Mouse (Mus musculus): Measurements from ENCODE around the gene Fam189a1. TPM values are rescaled to one million over a fixed set of nuclear protein-coding genes. Genes with fewer than 3 reads are reported as not detected.

Fam189a1 gene
- total RNA-seq, 2 experiments from 2014 or later: 55.9 to 66.3 TPM

DNA sequence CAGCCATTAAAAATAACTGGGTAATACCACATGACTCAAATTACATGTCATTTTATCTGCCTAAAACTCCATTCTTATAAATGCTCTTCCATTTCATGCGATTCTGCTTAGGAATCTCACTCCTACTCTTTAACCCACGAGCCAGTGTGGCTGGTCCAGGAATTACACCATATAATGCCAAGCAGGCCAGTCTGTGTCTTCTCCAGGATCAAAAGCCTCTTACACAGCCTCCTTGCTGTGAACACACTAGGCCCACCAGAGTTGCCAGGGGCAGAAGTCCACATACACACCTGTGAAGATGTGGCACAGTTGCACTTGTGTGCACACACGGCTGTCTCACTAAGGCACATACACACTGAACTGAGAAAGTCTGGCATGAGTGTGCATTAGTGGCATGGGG lies 50.8 kb downstream of the Fam189a1 start:
- intact Hi-C loops (cut with DNase I): no loop called here
- no peak for DNase-seq (ENCODE audit: low spot score in 2 of 2)

GRCm38 (mm10) chr7:65105097-65105467 lies 51.3 kb downstream of the Fam189a1 start:
- intact Hi-C loops (cut with DNase I): no loop called here
- peak; percentile 50 to 53 for DNase-seq (ENCODE audit: low spot score in 2 of 2)

GRCm38 (mm10) chr7:65104207-65105096 lies 51.9 kb downstream of the Fam189a1 start:
- intact Hi-C loops (cut with DNase I): no loop called here
- DNase-seq (ENCODE audit: low spot score in 2 of 2): no peak

DNA sequence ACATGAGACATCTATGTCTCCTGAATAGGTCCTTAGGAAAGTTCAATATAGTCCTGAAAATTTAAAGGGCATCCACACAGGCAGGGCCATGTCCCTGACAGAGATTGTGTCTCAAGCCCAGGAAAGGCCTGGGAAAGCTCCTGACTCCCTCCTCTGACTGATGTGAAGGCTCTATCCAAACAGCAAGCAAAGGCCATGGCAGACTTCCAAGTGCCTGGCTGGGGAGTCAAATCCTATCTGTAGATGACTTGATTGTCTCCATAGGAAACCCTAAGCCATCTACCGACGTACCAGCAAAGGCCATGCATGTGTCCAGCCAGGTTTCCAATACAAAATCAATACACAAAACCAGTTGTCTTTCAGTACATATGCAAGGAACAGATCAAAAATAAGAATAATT lies 54.7 kb downstream of the Fam189a1 start:
- intact Hi-C loops (cut with DNase I): no loop called here

GRCm38 (mm10) chr7:65097708-65098107 lies 58.7 kb downstream of the Fam189a1 start:
- DNase-seq (ENCODE audit: low spot score in 2 of 2): peak; percentile 62 to 68
- intact Hi-C loops (cut with DNase I): loop anchor here (5.0 kb wide), 1 partner anchor 55 kb away; no protein-coding TSS in a partner anchor

More for the DNA sequence above, 54.7 kb downstream of the Fam189a1 start:
- DNase-seq (ENCODE audit: low spot score in 2 of 2): no peak

GRCm38 (mm10) chr7:65095631-65096107 lies 60.7 kb downstream of the Fam189a1 start:
- intact Hi-C loops (cut with DNase I): loop anchor here (5.0 kb wide), 1 partner anchor 57 kb away; no protein-coding TSS in a partner anchor
- peak in 1 of 2 experiments; percentile 45 for DNase-seq (ENCODE audit: low spot score in 2 of 2)

DNA sequence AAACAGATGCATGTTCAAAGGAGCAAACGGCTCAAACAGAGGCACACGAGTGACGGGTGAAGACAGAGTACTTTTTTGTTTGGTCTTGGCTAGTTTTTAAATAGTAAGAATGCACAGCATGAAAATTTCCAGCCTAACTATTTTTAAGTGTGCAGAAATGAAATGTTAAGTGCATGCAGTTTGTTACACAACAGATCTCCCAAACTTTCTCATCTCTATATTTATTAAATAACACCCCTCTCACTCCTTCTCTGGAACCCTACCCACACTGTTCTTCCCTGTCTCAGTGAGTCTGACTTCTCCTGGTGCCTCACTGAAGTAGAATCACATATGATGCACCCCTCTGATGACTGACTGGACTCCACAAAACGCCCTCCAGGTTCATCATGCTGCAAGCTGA lies 63.1 kb downstream of the Fam189a1 start:
- DNase-seq (ENCODE audit: low spot score in 2 of 2): no peak
- intact Hi-C loops (cut with DNase I): no loop called here

GRCm38 (mm10) chr7:65091486-65091885 lies 64.9 kb downstream of the Fam189a1 start:
- intact Hi-C loops (cut with DNase I): no loop called here
- no peak for DNase-seq (ENCODE audit: low spot score in 2 of 2)

DNA sequence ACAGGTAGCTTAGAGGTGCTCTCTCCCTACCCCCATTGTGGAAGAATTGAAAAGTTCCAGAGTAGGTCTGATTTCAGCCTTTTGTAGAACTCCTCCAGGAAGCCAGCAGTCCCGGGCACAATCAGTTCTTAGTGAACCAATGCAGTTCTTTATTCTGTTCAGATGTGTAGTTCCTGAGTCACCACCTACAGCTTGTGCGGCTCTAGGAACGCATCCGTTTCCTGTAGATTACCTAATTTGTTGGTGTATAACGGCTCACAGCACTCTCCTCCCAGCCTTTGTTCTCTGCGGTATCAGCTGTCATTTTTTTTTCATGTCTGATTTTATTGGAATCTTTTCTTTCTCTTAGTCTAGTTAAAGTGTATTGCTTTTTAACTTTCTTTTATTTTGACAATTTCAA lies 70.4 kb downstream of the Fam189a1 start:
- no peak for DNase-seq (ENCODE audit: low spot score in 2 of 2)
- intact Hi-C loops (cut with DNase I): no loop called here

- intact Hi-C loops (cut with DNase I): no loop called here
- no peak for DNase-seq (ENCODE audit: low spot score in 2 of 2)
Observed at GRCm38 (mm10) chr7:65082778-65083091, 73.6 kb downstream of the Fam189a1 start.

- no peak for DNase-seq (ENCODE audit: low spot score in 2 of 2)
- intact Hi-C loops (cut with DNase I): no loop called here
Observed at GRCm38 (mm10) chr7:65081979-65082777, 74.2 kb downstream of the Fam189a1 start.

- DNase-seq (ENCODE audit: low spot score in 2 of 2): no peak
- intact Hi-C loops (cut with DNase I): no loop called here
Observed at GRCm38 (mm10) chr7:65076134-65076533, 80.2 kb downstream of the Fam189a1 start.

DNA sequence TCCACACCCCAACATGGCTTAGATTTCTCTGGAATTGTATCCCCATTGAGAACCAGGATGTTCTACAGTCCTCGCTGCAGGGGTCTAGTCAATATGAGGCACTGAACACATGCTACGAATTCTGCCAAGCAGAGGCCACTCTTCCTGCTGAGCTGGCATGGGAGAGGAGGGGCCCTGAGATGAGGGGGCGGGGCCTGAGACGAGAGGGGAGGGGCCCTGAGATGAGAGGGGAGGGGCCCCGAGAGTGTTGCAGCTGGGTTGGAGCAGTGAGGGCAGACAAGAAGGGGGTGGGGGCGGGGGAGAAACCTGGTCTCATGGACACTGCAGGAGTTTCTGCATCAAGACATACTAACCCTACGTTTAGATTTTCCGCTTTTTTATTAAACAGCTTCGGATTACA lies 82.2 kb downstream of the Fam189a1 start:
- DNase-seq (ENCODE audit: low spot score in 2 of 2): no peak
- intact Hi-C loops (cut with DNase I): loop anchor here (5.0 kb wide), 1 partner anchor 122 kb away; no protein-coding TSS in a partner anchor

DNA sequence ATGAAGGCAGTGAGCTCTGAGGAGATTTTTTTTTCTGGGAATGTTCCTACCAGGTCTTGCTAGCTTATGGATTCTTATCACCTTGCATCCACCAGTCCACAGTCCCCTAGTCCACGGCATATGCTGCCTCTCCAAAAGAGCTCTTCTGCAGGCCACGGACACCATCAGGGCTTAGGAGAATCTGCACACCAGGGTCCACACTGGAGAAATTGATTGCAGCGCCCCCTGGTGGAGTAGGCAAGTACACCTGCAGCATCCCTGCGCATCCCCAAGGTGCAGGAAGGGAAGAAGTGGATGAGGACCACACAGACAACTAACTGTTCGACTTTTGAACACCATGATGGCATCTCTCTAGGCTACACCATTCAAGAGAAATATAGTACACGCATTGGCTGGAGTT lies 82.8 kb downstream of the Fam189a1 start:
- peak; percentile 70 to 78 for DNase-seq (ENCODE audit: low spot score in 2 of 2)
- intact Hi-C loops (cut with DNase I): loop anchor here (5.0 kb wide), 1 partner anchor 121 kb away; no protein-coding TSS in a partner anchor

DNA sequence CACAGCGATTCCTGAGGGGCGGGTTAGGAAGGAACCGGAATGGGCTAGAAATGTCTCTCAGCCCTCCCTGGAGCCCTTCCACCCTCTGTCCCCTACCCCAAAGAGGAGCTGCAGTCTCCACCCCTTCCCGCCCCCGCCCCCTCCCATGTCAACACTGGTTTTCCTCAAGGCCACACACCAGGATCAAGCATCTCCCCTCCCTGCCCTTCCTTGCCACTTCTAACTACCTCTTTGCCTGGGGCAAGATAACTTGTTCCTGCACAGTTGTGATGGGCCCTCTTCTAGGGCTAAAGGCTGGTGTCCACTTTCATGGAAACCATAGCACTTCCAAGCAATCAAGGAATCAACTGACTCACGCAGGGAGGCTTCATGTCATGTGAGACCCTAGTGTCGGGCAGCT lies 90.2 kb downstream of the Fam189a1 start:
- intact Hi-C loops (cut with DNase I): no loop called here
- no peak for DNase-seq (ENCODE audit: low spot score in 2 of 2)

DNA sequence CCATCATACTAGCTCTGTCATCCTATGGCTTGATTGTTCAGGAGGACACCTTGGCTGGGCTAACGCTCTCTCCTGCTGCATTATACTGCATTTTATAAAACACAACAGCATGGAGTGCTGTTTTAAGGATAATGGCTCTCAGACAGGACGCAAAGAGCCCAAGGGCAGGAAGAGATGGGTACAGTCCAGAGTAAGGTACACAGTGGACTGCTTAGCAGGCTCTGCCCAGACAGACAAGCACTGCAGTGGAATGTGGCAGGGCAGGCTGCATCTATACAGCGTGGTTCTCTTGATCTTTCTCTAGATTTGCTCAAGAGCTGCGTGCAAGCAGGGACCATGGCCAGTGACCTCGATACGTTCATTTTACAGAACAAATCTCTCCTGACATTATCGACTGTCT lies 90.9 kb downstream of the Fam189a1 start:
- intact Hi-C loops (cut with DNase I): no loop called here
- DNase-seq (ENCODE audit: low spot score in 2 of 2): no peak

DNA sequence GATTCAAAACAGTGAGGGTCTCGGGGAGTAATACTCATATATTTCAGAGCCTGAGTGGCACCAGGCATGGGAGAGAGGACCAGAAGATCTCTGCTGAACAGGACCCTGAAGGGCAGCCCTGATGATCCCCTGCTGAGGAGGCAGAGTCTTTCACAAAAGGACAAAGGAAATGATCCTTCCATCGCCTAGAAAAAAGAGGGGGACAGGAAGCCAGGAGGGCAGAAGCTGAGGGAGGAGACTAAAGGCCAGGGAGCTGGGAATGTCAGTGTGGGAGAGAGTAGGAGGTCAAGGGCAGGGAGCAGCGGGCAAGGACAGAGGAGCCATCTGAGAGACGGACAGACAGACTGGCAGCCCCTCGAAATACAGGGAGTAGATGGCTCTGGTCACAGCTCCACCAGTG lies 91.7 kb downstream of the Fam189a1 start:
- intact Hi-C loops (cut with DNase I): no loop called here
- DNase-seq (ENCODE audit: low spot score in 2 of 2): no peak

- intact Hi-C loops (cut with DNase I): no loop called here
- no peak for DNase-seq (ENCODE audit: low spot score in 2 of 2)
Observed at GRCm38 (mm10) chr7:65064096-65064495, 92.3 kb downstream of the Fam189a1 start.

- no peak for DNase-seq (ENCODE audit: low spot score in 2 of 2)
- intact Hi-C loops (cut with DNase I): no loop called here
Observed at GRCm38 (mm10) chr7:65060163-65060799, 96.1 kb downstream of the Fam189a1 start.

GRCm38 (mm10) chr7:65056864-65057263 lies 99.5 kb downstream of the Fam189a1 start:
- intact Hi-C loops (cut with DNase I): no loop called here
- no peak for DNase-seq (ENCODE audit: low spot score in 2 of 2)
